Mouse (Mus musculus) embryonic facial prominence, embryonic 14.5 days (tissue): ENCODE results near the gene Olfr1223. TPM values are rescaled to one million over a fixed set of nuclear protein-coding genes. Genes with fewer than 3 reads are reported as not detected.
"Not testable (repeated sequence)": the region's sequence is repeated elsewhere in the genome, so short reads cannot be mapped to it uniquely, and the experiment has no call there.

Source experiments
- ATAC-seq: fragments of 200-750 bp; cut with Nextera tagmentation; 2 replicates; pipeline ENCODE4 v1.8.0; 2017; ENCODE audit warnings: low read depth, moderate number of reproducible peaks, moderate TSS enrichment
- DNase-seq: peaks from one replicate; pipeline ENCODE4 v3.0.0-alpha.2; 2015; ENCODE audit warnings: low spot score
- H3K27ac ChIP-seq: fragments of 300-500 bp; sonication (generic); replicated peaks from 2 replicates; pipeline ENCODE4 v1.5.1; 2014; ENCODE audit warnings: low read depth, mild to moderate bottlenecking, low read length, moderate library complexity
- H3K27me3 ChIP-seq: fragments of 300-500 bp; sonication (generic); replicated peaks from 2 replicates; pipeline ENCODE4 v1.6.1; 2014; ENCODE audit warnings: low read length; ENCODE audit not compliant: control insufficient read depth, insufficient read depth
- H3K36me3 ChIP-seq: fragments of 300-500 bp; sonication (generic); 2 replicates; pipeline ENCODE4 v1.6.1; 2014; ENCODE audit warnings: low read length, mixed read lengths; ENCODE audit not compliant: control insufficient read depth, insufficient read depth
- H3K4me1 ChIP-seq: fragments of 300-500 bp; sonication (generic); 2 replicates; pipeline ENCODE4 v1.6.1; 2014; ENCODE audit warnings: antibody characterized with exemption, low read length; ENCODE audit not compliant: control insufficient read depth, insufficient read depth
- H3K4me2 ChIP-seq: fragments of 300-500 bp; sonication (generic); 2 replicates; pipeline ENCODE4 v1.6.1; 2014; ENCODE audit warnings: low read depth, mild to moderate bottlenecking, low read length, moderate library complexity, mixed read lengths
- H3K4me3 ChIP-seq: fragments of 300-500 bp; sonication (generic); 2 replicates; pipeline ENCODE4 v1.5.1; 2014; ENCODE audit warnings: low read depth, mild to moderate bottlenecking, low read length
- H3K9ac ChIP-seq: fragments of 300-500 bp; sonication (generic); 2 replicates; pipeline ENCODE4 v1.6.1; 2014; ENCODE audit warnings: low read depth, mild to moderate bottlenecking, low read length, moderate library complexity, mixed read lengths
- H3K9me3 ChIP-seq: fragments of 300-500 bp; sonication (generic); 2 replicates; pipeline ENCODE4 v1.6.1; 2016; ENCODE audit warnings: low read length; ENCODE audit not compliant: control insufficient read depth
- WGBS: fragments of 180-500 bp; shearing (Covaris S2); extraction: QIAGEN DNeasy Blood & Tissue Kit; methylation state at CpG from one replicate; pipeline ENCODE4 v1.1.7; 2014; 5-methylcytosine and 5-hydroxymethylcytosine counted together
- polyA plus RNA-seq: library from polyadenylated mRNA; unstranded; fragments of >200 nt; fragmentation: Nextera tagmentation; extraction: Ambion mirVana; gene quantifications from 2 replicates; pipeline ENCODE4 v1.2.1, GENCODE M21; 2014

Gene Olfr1223
- polyA plus RNA-seq, result not detected in 2 replicates

- no peak for ATAC-seq
- H3K4me3 ChIP-seq, result no peak within 1 kb of the TSS
- H3K27me3 ChIP-seq, result no peaks in the 10 kb centered on the region
- no peak within 1 kb of the TSS for H3K4me2 ChIP-seq
- no peak within 1 kb of the TSS for H3K27ac ChIP-seq
- no peak within 1 kb of the TSS for H3K9ac ChIP-seq
- no peaks in the 10 kb centered on the region for H3K36me3 ChIP-seq
- DNase-seq, result no peak
- 61% methylated on average over 1 of the region's 1 CpGs for WGBS
- no peaks in the 10 kb centered on the region for H3K9me3 ChIP-seq
- no peaks in the 10 kb centered on the region for H3K4me1 ChIP-seq
Measured at GRCm38 (mm10) chr2:89151460-89151859, at the start of gene Olfr1223. Gene Olfr1223 (minus strand): TSS chr2:89151560.

DNA sequence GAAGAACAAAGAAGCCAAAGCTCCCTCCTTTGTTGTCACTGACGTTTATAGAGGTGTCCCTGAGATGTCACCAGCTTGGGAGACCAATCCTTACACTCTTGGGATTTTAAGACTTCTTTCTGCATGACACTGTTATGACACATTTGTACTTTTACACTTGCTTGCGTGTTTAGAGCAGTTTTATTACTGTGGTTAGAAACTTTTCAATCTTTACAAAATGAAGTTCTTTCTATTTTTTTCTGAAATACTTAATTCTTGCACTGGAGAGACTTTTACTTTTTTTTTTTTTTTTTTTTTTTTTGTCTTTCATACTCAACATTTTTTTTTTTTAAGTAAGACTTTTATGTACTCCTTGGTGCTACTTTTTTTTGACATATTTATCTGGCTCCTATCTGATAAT, 48.6 kb upstream of the Olfr1223 start, which contains the start of gene Olfr1226:
Olfr1226 (minus strand) TSS at position 101 of the 400 bp plus-strand sequence.
- WGBS, result 67% methylated on average over 2 of the region's 2 CpGs
- Histone ChIP-seq H3K4me3 (no peak within 1 kb of the TSS), H3K36me3 (no peaks in the 10 kb centered on the region), H3K27ac (no peak within 1 kb of the TSS), H3K9me3 (no peaks in the 10 kb centered on the region), H3K9ac (no peak within 1 kb of the TSS), H3K27me3 (no peaks in the 10 kb centered on the region), H3K4me2 (no peak within 1 kb of the TSS), H3K4me1 (no peaks in the 10 kb centered on the region)
- no peak for DNase-seq
- no peak for ATAC-seq

GRCm38 (mm10) chr2:89196325-89196982, 45.1 kb upstream of the Olfr1223 start:
- no peak for DNase-seq
- no peak overlapping the region for H3K4me2 ChIP-seq
- WGBS, result 75% methylated on average over 3 of the region's 3 CpGs

DNA sequence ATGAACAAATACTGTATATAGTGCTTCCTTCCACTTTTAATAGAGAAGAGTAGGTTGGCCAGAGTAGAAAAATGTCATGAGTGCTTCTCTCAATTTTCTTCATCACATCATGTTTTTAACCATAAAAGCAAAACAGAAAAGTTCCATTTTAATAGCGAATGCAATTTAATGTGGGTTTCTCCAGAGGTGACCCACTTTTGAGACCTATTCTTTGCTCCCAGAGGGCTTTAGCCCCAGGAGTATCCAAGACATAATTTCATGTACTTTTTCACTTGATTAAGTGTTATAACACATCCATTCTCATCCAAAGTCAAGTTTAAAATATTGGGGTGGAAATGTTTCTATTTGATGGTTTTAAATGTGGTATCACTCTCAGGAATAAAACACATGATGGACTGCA, 23.2 kb upstream of the Olfr1223 start, which contains the start of gene Olfr1225:
Olfr1225 (minus strand) TSS at position 101 of the 400 bp plus-strand sequence.
- Histone ChIP-seq H3K27me3 (no peaks in the 10 kb centered on the region), H3K9me3 (no peaks in the 10 kb centered on the region), H3K4me2 (no peak within 1 kb of the TSS), H3K9ac (no peak within 1 kb of the TSS), H3K4me1 (no peaks in the 10 kb centered on the region), H3K36me3 (no peaks in the 10 kb centered on the region), H3K27ac (no peak within 1 kb of the TSS), H3K4me3 (no peak within 1 kb of the TSS)
- 97% methylated on average over 1 of the region's 1 CpGs for WGBS
- no peak for ATAC-seq
- DNase-seq, result no peak

More at GRCm38 (mm10) chr2:89196325-89196982, 45.1 kb upstream of the Olfr1223 start:
- H3K4me1 ChIP-seq, result no peaks in the 10 kb centered on the region
- no peak overlapping the region for H3K4me3 ChIP-seq
- ATAC-seq, result no peak
- H3K9ac ChIP-seq, result no peak overlapping the region
- no peaks in the 10 kb centered on the region for H3K27me3 ChIP-seq
- H3K27ac ChIP-seq, result no peak overlapping the region
- no peaks in the 10 kb centered on the region for H3K9me3 ChIP-seq
- no peaks in the 10 kb centered on the region for H3K36me3 ChIP-seq

- not testable (repeated sequence) for H3K36me3 ChIP-seq, H3K9me3 ChIP-seq, H3K9ac ChIP-seq, ATAC-seq, H3K4me2 ChIP-seq, H3K27ac ChIP-seq, H3K4me3 ChIP-seq, H3K27me3 ChIP-seq, H3K4me1 ChIP-seq, DNase-seq
- WGBS, result 89% methylated on average over 4 of the region's 4 CpGs
Measured at GRCm38 (mm10) chr2:89164711-89165110, 13.4 kb upstream of the Olfr1223 start.

- H3K27ac ChIP-seq, H3K4me3 ChIP-seq, H3K27me3 ChIP-seq, H3K4me2 ChIP-seq, ATAC-seq, DNase-seq, H3K4me1 ChIP-seq, H3K9ac ChIP-seq, H3K9me3 ChIP-seq, H3K36me3 ChIP-seq: not testable (repeated sequence)
- 95% methylated on average over 8 of the region's 8 CpGs for WGBS
Measured at GRCm38 (mm10) chr2:89163991-89164390, 12.6 kb upstream of the Olfr1223 start, which contains the start of gene Olfr1224-ps1. Gene Olfr1224-ps1 (minus strand): TSS chr2:89164091.

DNA sequence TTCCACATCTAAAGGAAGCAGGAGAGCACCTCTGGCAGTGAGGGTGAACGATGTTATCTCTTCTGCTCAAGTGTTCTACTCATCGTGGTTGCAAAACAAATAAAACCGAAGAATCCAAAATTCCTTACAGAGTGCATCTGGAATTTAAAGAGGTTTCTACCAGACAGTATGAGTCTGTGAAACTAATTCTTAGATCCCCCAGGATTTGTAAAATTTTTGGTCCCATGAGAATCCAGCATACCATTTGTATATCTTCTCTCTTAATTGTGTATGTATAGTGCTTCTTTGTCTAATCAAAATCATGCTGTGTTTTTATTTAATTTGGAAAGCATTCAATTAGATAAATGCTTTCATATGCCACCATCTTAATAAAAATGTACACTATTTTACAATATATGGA, 18.4 kb downstream of the Olfr1223 start, which contains the start of gene Olfr1222:
Olfr1222 (minus strand) TSS at position 101 of the 400 bp plus-strand sequence.
- WGBS, result 56% methylated on average over 3 of the region's 3 CpGs

GRCm38 (mm10) chr2:89117183-89117582, 34.2 kb downstream of the Olfr1223 start, which contains the start of gene Olfr1221:
Gene Olfr1221 (minus strand): TSS chr2:89117283.
- ATAC-seq, result no peak
- H3K27ac ChIP-seq, result no peak within 1 kb of the TSS
- no peaks in the 10 kb centered on the region for H3K4me1 ChIP-seq
- no peaks in the 10 kb centered on the region for H3K27me3 ChIP-seq
- H3K9ac ChIP-seq, result no peak within 1 kb of the TSS
- no peak within 1 kb of the TSS for H3K4me3 ChIP-seq
- H3K4me2 ChIP-seq, result no peak within 1 kb of the TSS
- H3K36me3 ChIP-seq, result no peaks in the 10 kb centered on the region
- H3K9me3 ChIP-seq, result no peaks in the 10 kb centered on the region
- DNase-seq, result no peak
- 81% methylated on average over 2 of the region's 2 CpGs for WGBS

More for the DNA sequence above, 18.4 kb downstream of the Olfr1223 start, which contains the start of gene Olfr1222:
- Histone ChIP-seq H3K4me2 (no peak within 1 kb of the TSS), H3K9ac (no peak within 1 kb of the TSS), H3K27ac (no peak within 1 kb of the TSS), H3K27me3 (no peaks in the 10 kb centered on the region), H3K36me3 (no peaks in the 10 kb centered on the region), H3K4me3 (no peak within 1 kb of the TSS), H3K4me1 (no peaks in the 10 kb centered on the region), H3K9me3 (no peaks in the 10 kb centered on the region)
- DNase-seq (peak; percentile 1), ATAC-seq (no peak)

- ATAC-seq (no peak), DNase-seq (no peak)
- no peak within 1 kb of the TSS for H3K27ac ChIP-seq
- H3K27me3 ChIP-seq, result no peaks in the 10 kb centered on the region
- no peak within 1 kb of the TSS for H3K4me2 ChIP-seq
- H3K9ac ChIP-seq, result no peak within 1 kb of the TSS
- H3K4me1 ChIP-seq, result no peaks in the 10 kb centered on the region
- H3K36me3 ChIP-seq, result no peaks in the 10 kb centered on the region
- no peaks in the 10 kb centered on the region for H3K9me3 ChIP-seq
- no peak within 1 kb of the TSS for H3K4me3 ChIP-seq
- WGBS, result 78% methylated on average over 3 of the region's 3 CpGs
Measured at GRCm38 (mm10) chr2:89106735-89107134, 44.6 kb downstream of the Olfr1223 start, which contains the start of gene Olfr1220. Gene Olfr1220 (minus strand): TSS chr2:89106835.
